Mouse (Mus musculus) embryo, embryonic 9.5 days (tissue): ENCODE data around the gene Mccc1.

ENCODE experiments used
- DNase-seq: peaks from one replicate; pipeline ENCODE4 v3.0.0-alpha.2; 2017; ENCODE audit errors: extremely low spot score

Mccc1 gene

DNA sequence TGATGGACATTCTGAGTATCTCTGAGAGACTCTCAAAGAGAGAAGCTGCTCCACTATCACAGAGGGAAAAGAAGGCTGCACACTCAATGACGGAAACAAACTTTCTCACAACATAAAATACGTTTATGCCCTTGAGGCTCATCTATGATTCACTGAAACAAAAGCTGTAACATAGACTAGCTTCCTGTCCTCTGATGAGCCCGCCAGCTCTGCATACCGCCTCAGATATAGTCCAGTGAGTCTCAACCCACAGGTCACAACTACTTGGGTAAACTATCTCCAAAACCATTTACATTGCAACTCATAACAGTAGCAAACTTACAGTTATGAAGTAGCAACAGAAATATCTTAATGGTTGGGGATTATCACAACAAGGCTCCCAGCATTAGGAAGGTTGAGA is 78.0 kb downstream of the Mccc1 start:
- DNase-seq: no peak

DNA sequence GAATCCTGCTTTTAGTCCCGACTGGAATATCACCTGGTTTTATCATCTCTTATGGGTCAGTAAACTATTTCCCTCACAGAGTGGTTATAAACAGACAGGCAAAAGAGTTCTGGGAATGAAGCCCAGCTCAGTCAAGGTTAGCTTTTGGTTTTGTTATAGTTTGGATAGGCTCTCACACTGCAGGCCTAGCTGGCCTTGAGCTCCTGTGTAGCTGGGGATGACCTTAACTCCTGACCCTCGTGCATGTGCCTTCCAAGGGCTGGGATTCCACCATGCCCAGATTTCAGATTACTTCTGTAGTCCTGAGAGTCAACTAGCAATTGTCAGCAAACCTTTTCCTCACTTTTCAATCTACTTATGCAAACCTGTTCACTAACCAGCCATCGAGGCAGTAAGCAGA is 82.2 kb downstream of the Mccc1 start:
- DNase-seq: no peak
